Mouse (Mus musculus): ENCODE data around the gene Grin2a.

DNA sequence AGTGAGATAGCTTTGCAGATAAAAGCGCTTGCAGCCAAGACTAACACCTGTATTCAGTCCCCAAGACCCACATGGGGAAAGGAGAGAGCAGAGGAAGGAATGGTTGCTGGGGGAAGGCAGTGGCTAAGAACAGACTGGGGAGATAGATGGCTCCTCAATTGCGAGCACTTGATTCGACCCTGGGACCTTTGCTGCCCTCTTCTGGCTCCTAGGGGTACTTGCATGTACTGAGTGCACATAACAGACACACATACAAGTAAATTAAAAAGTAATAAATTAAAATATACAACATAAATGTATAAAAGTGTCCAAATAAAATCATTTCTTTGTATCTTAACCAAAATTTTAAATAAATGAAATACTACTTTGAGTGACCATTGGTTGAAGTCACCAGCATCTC, 129.7 kb downstream of the Grin2a start:
- TF ChIP-seq CTCF (IDR thresholded peaks at IDR 0.05; ENCODE audit: extremely low read depth, insufficient read depth, low read length) (0 out of 2 replicates have a peak, but pooled peaks have one; percentile 7), POLR2A (IDR thresholded peaks at IDR 0.05; ENCODE audit: extremely low read depth, insufficient read depth, low read length) (no peak)
